ENCODE assay signal across 15 mouse cellular contexts in the genomic region with DNA sequence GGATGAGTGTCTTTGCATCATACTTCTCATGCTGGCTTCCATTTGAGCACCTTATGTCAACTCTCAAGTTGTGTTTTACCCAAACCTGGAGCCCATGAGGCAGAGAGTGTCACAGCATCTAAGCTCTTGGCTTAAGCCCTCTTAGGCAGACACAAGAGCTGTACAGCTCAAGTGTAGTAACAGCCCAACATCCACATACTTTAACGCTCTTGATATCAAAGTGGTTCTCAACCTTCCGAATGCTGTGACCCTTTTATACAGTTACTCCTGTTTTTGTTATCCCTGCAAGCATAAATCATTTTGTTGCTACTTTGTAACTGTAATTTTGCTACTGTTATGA.
DNase-seq lines count a peak whose midpoint lies in the region; ATAC-seq and TF ChIP-seq lines count a peak whose summit lies in the region.
"Had no signal": no experiment of that assay in that cellular context is flagged by ENCODE, and none has a peak within 500 bp of the region (broad histone marks: within the 10 kb centered on the region; RNA-seq: fewer than 3 reads in every experiment).

No protein-coding gene starts in this region.

- 90% methylated on average over 2 of the region's 2 CpGs for WGBS in embryonic facial prominence, embryonic 12.5 days
- WGBS in embryonic facial prominence, embryonic 10.5 days = 92% methylated on average over 2 of the region's 2 CpGs
- WGBS in heart, postnatal 0 days = 77% methylated on average over 2 of the region's 2 CpGs
- 70% methylated on average over 2 of the region's 2 CpGs for WGBS in lung, embryonic 14.5 days
- WGBS in cerebellum, adult 2 months = 98% methylated on average over 2 of the region's 2 CpGs

- intact Hi-C loops in heart, postnatal 36 days (cut with DNase I) = no loop called here

- TF ChIP-seq POLR2A in cerebellum, adult 2 months (IDR thresholded peaks at IDR 0.05; ENCODE audit: borderline replicate concordance, insufficient read depth, low read length) = no peak

- H3K9ac ChIP-seq in embryonic facial prominence, embryonic 12.5 days = no peak overlapping the region
- H3K9ac ChIP-seq in heart, postnatal 0 days (replicated peaks; ENCODE audit: low read depth, low read length) = no peak overlapping the region
- H3K9ac ChIP-seq in lung, embryonic 14.5 days = no peak overlapping the region
- H3K9ac ChIP-seq: hindbrain, embryonic 13.5 days; midbrain, embryonic 13.5 days; neural tube, embryonic 12.5 days had no signal

- no peak for TF ChIP-seq CTCF in heart, postnatal 0 days (IDR thresholded peaks at IDR 0.05; ENCODE audit: low read depth)
- TF ChIP-seq CTCF in lung, embryonic 14.5 days (IDR thresholded peaks at IDR 0.05; ENCODE audit: low read depth) = no peak
- no peak for TF ChIP-seq CTCF in cerebellum, adult 2 months (IDR thresholded peaks at IDR 0.05; ENCODE audit: borderline replicate concordance, insufficient read depth, low read depth, low read length)

- no peak for DNase-seq in embryonic facial prominence, embryonic 10.5 days (ENCODE audit: low spot score)
- DNase-seq in heart, postnatal 0 days (ENCODE audit: low spot score) = no peak
- DNase-seq in heart, postnatal 36 days = no peak
- no peak for DNase-seq in lung, embryonic 14.5 days
- DNase-seq in lung, postnatal 14 days = no peak
- peak; percentile 61 for DNase-seq in lung, postnatal 36 days
- no peak for DNase-seq in cerebellum, adult 2 months
- DNase-seq: cerebellum, adult 9-10 months; embryo, embryonic 11 days; thymus, adult 2 months had no signal

- H3K27me3 ChIP-seq in embryonic facial prominence, embryonic 12.5 days = no peaks in the 10 kb centered on the region
- H3K27me3 ChIP-seq in embryonic facial prominence, embryonic 10.5 days (replicated peaks; ENCODE audit: low read depth, poor library complexity, severe bottlenecking) = no peaks in the 10 kb centered on the region
- no peaks in the 10 kb centered on the region for H3K27me3 ChIP-seq in heart, postnatal 0 days (ENCODE audit: control insufficient read depth, insufficient read depth, low read length)
- H3K27me3 ChIP-seq in lung, embryonic 14.5 days (ENCODE audit: insufficient read depth, low read length) = no peaks in the 10 kb centered on the region
- H3K27me3 ChIP-seq in cerebellum, adult 2 months (ENCODE audit: control insufficient read depth, insufficient read depth, low read length) = no peaks in the 10 kb centered on the region
- H3K27me3 ChIP-seq: hindbrain, embryonic 13.5 days; midbrain, embryonic 13.5 days; neural tube, embryonic 12.5 days; Patski had no signal

- H3K4me2 ChIP-seq in embryonic facial prominence, embryonic 12.5 days (replicated peaks) = no peak overlapping the region
- no peak overlapping the region for H3K4me2 ChIP-seq in heart, postnatal 0 days (ENCODE audit: low read depth, low read length)
- H3K4me2 ChIP-seq in lung, embryonic 14.5 days = no peak overlapping the region
- H3K4me2 ChIP-seq: hindbrain, embryonic 13.5 days; midbrain, embryonic 13.5 days; neural tube, embryonic 12.5 days had no signal

- peaks cover 15% of the 10 kb centered on the region for H3K4me1 ChIP-seq in embryonic facial prominence, embryonic 12.5 days
- peaks cover 38% of the 10 kb centered on the region for H3K4me1 ChIP-seq in embryonic facial prominence, embryonic 10.5 days
- H3K4me1 ChIP-seq in heart, postnatal 0 days (ENCODE audit: control insufficient read depth, insufficient read depth) = peaks cover 53% of the 10 kb centered on the region
- peaks cover 3% of the 10 kb centered on the region; the same call in 1 of the 2 replicates for H3K4me1 ChIP-seq in lung, embryonic 14.5 days (ENCODE audit: insufficient read depth)
- no peaks in the 10 kb centered on the region for H3K4me1 ChIP-seq in cerebellum, adult 2 months (ENCODE audit: control insufficient read depth, insufficient read depth, low read length)

- ATAC-seq in embryonic facial prominence, embryonic 12.5 days (ENCODE audit: insufficient number of reproducible peaks, insufficient read depth, low FRiP score, low TSS enrichment) = no peak
- ATAC-seq in heart, postnatal 0 days (ENCODE audit: insufficient read depth, low read depth) = no peak
- no peak for ATAC-seq in lung, embryonic 14.5 days (ENCODE audit: insufficient read depth)
- ATAC-seq: midbrain, embryonic 13.5 days; Patski had no signal

- peak overlapping the region; percentile 75; the same call in 1 of the 2 replicates for H3K27ac ChIP-seq in embryonic facial prominence, embryonic 12.5 days
- no peak overlapping the region for H3K27ac ChIP-seq in embryonic facial prominence, embryonic 10.5 days (replicated peaks)
- peak overlapping the region; percentile 76 for H3K27ac ChIP-seq in heart, postnatal 0 days (ENCODE audit: low read depth)
- H3K27ac ChIP-seq in lung, embryonic 14.5 days (ENCODE audit: low read depth) = peak overlapping the region; percentile 55; the same call in 1 of the 2 replicates
- no peak overlapping the region for H3K27ac ChIP-seq in cerebellum, adult 2 months (ENCODE audit: insufficient read depth, low read length)
- H3K27ac ChIP-seq: hindbrain, embryonic 13.5 days; midbrain, embryonic 13.5 days; neural tube, embryonic 12.5 days had no signal

- 0 out of 2 replicates have a peak, but pooled peaks cover 3% of the 10 kb centered on the region for H3K36me3 ChIP-seq in embryonic facial prominence, embryonic 12.5 days
- H3K36me3 ChIP-seq in embryonic facial prominence, embryonic 10.5 days (replicated peaks) = no peaks in the 10 kb centered on the region
- no peaks in the 10 kb centered on the region for H3K36me3 ChIP-seq in heart, postnatal 0 days (replicated peaks; ENCODE audit: control insufficient read depth, insufficient read depth, low read length)
- peaks cover 3% of the 10 kb centered on the region; the same call in 1 of the 2 replicates for H3K36me3 ChIP-seq in lung, embryonic 14.5 days (ENCODE audit: insufficient read depth)
- H3K36me3 ChIP-seq: hindbrain, embryonic 13.5 days; midbrain, embryonic 13.5 days; neural tube, embryonic 12.5 days had no signal

- no peaks in the 10 kb centered on the region for H3K9me3 ChIP-seq in embryonic facial prominence, embryonic 12.5 days
- H3K9me3 ChIP-seq in embryonic facial prominence, embryonic 10.5 days = no peaks in the 10 kb centered on the region
- H3K9me3 ChIP-seq in heart, postnatal 0 days (replicated peaks; ENCODE audit: control insufficient read depth, low read length) = no peaks in the 10 kb centered on the region
- H3K9me3 ChIP-seq in lung, embryonic 14.5 days (ENCODE audit: low read depth, low read length) = no peaks in the 10 kb centered on the region
- H3K9me3 ChIP-seq: hindbrain, embryonic 13.5 days; midbrain, embryonic 13.5 days; neural tube, embryonic 12.5 days had no signal

- TF ChIP-seq EP300 in heart, postnatal 0 days (IDR thresholded peaks at IDR 0.05; ENCODE audit: low read depth) = no peak

- no peak overlapping the region for H3K4me3 ChIP-seq in embryonic facial prominence, embryonic 12.5 days
- H3K4me3 ChIP-seq in embryonic facial prominence, embryonic 10.5 days = no peak overlapping the region
- no peak overlapping the region for H3K4me3 ChIP-seq in heart, postnatal 0 days (ENCODE audit: low read depth, low read length)
- no peak overlapping the region for H3K4me3 ChIP-seq in lung, embryonic 14.5 days (ENCODE audit: low read depth, low read length)
- H3K4me3 ChIP-seq in cerebellum, adult 2 months (replicated peaks; ENCODE audit: insufficient read depth, low read depth, low read length) = no peak overlapping the region
- H3K4me3 ChIP-seq: hindbrain, embryonic 13.5 days; midbrain, embryonic 13.5 days; neural tube, embryonic 12.5 days had no signal

Comparison
In these comparisons a context has a peak if more than half of its experiments do, and no peak if none do; other contexts are left out.
1. H3K27ac ChIP-seq: peak in embryonic facial prominence, embryonic 12.5 days (single experiment), heart, postnatal 0 days (single experiment) and lung, embryonic 14.5 days (single experiment); none in embryonic facial prominence, embryonic 10.5 days (single experiment) and cerebellum, adult 2 months (single experiment).